Mouse (Mus musculus) lung, postnatal 0 days (tissue): ENCODE results near the gene Fermt1.

Source experiments
- CTCF ChIP-seq: IDR thresholded peaks from 2 replicates; pipeline ENCODE4 v1.5.1; 2016; ENCODE audit warnings: antibody characterized with exemption, mild to moderate bottlenecking
- EP300 ChIP-seq: IDR thresholded peaks from 2 replicates; pipeline ENCODE4 v1.6.1; 2016; ENCODE audit warnings: antibody characterized with exemption, mild to moderate bottlenecking, control low read depth

GRCm38 (mm10) chr2:132856333-132856732 lies 89.4 kb downstream of the Fermt1 start:
- no peak for TF ChIP-seq CTCF
- TF ChIP-seq EP300, result no peak
